Mouse (Mus musculus) lung, postnatal 0 days (tissue): ENCODE measurements around the gene Krt6a. TPM values are rescaled to one million over a fixed set of nuclear protein-coding genes. Genes with fewer than 3 reads are reported as not detected.

Source experiments
- ATAC-seq: fragments of 200-750 bp; cut with Nextera tagmentation; 2 replicates; pipeline ENCODE4 v1.8.0; 2017; ENCODE audit warnings: moderate library complexity
- DNase-seq: peaks from one replicate; pipeline ENCODE4 v3.0.0-alpha.2; 2016; ENCODE audit warnings: low spot score
- H3K27ac ChIP-seq: fragments of 300-500 bp; sonication (generic); 2 replicates; pipeline ENCODE4 v1.5.1; 2014; ENCODE audit warnings: antibody characterized with exemption, mild to moderate bottlenecking, low read length, mixed read lengths
- H3K27me3 ChIP-seq: fragments of 300-500 bp; sonication (generic); replicated peaks from 2 replicates; pipeline ENCODE4 v1.6.1; 2014; ENCODE audit warnings: low read length, mixed read lengths; ENCODE audit not compliant: insufficient read depth
- H3K36me3 ChIP-seq: fragments of 300-500 bp; sonication (generic); 2 replicates; pipeline ENCODE4 v1.6.1; 2014; ENCODE audit warnings: low read length, mixed read lengths; ENCODE audit not compliant: insufficient read depth
- H3K4me1 ChIP-seq: fragments of 300-500 bp; sonication (generic); 2 replicates; pipeline ENCODE4 v1.6.1; 2014; ENCODE audit warnings: antibody characterized with exemption, low read depth, low read length, mixed read lengths; ENCODE audit not compliant: insufficient read depth
- H3K4me2 ChIP-seq: fragments of 300-500 bp; sonication (generic); replicated peaks from 2 replicates; pipeline ENCODE4 v1.6.1; 2014; ENCODE audit warnings: low read depth, mild to moderate bottlenecking, low read length, moderate library complexity, mixed read lengths
- H3K4me3 ChIP-seq: fragments of 300-500 bp; sonication (generic); 2 replicates; pipeline ENCODE4 v1.5.1; 2014; ENCODE audit warnings: low read depth, low read length
- H3K9ac ChIP-seq: fragments of 300-500 bp; sonication (generic); replicated peaks from 2 replicates; pipeline ENCODE4 v1.6.1; 2014; ENCODE audit warnings: low read depth, mild to moderate bottlenecking
- H3K9me3 ChIP-seq: fragments of 300-500 bp; sonication (generic); 2 replicates; pipeline ENCODE4 v1.6.1; 2016; ENCODE audit warnings: low read length, mixed read lengths
- CTCF ChIP-seq: IDR thresholded peaks from 2 replicates; pipeline ENCODE4 v1.5.1; 2016; ENCODE audit warnings: antibody characterized with exemption, mild to moderate bottlenecking
- EP300 ChIP-seq: IDR thresholded peaks from 2 replicates; pipeline ENCODE4 v1.6.1; 2016; ENCODE audit warnings: antibody characterized with exemption, mild to moderate bottlenecking, control low read depth
- WGBS: fragments of 180-500 bp; shearing (Covaris S2); extraction: QIAGEN DNeasy Blood & Tissue Kit; methylation state at CpG from one replicate; pipeline ENCODE4 v1.1.7; 2014; 5-methylcytosine and 5-hydroxymethylcytosine counted together
- polyA plus RNA-seq: library from polyadenylated mRNA; unstranded; fragments of >200 nt; fragmentation: Nextera tagmentation; extraction: Ambion mirVana; gene quantifications from 2 replicates; pipeline ENCODE4 v1.2.1, GENCODE M21; 2015

Krt6a gene
- polyA plus RNA-seq = 0.06 and 0.18 TPM in 2 replicates

GRCm38 (mm10) chr15:101694207-101694606, at the start of gene Krt6a:
TSS of gene Krt6a (minus strand) at chr15:101694307.
- DNase-seq (no peak), ATAC-seq (no peak)
- 77% methylated on average over 5 of the region's 5 CpGs for WGBS
- no peaks in the 10 kb centered on the region for H3K27me3 ChIP-seq
- H3K9ac ChIP-seq = no peak within 1 kb of the TSS
- no peak for TF ChIP-seq CTCF
- no peak for TF ChIP-seq EP300
- no peak within 1 kb of the TSS for H3K4me3 ChIP-seq
- H3K27ac ChIP-seq = no peak within 1 kb of the TSS
- no peaks in the 10 kb centered on the region for H3K36me3 ChIP-seq
- H3K9me3 ChIP-seq = no peaks in the 10 kb centered on the region
- no peaks in the 10 kb centered on the region for H3K4me1 ChIP-seq
- no peak within 1 kb of the TSS for H3K4me2 ChIP-seq

GRCm38 (mm10) chr15:101742711-101743110, 48.6 kb upstream of the Krt6a start, which contains the start of gene Krt71:
TSS of gene Krt71 (minus strand) at chr15:101743109.
- Histone ChIP-seq H3K9me3 (no peaks in the 10 kb centered on the region), H3K4me1 (no peaks in the 10 kb centered on the region), H3K4me3 (no peak within 1 kb of the TSS), H3K36me3 (no peaks in the 10 kb centered on the region), H3K9ac (no peak within 1 kb of the TSS), H3K27ac (no peak within 1 kb of the TSS), H3K4me2 (no peak within 1 kb of the TSS), H3K27me3 (no peaks in the 10 kb centered on the region)
- 57% methylated on average over 14 of the region's 14 CpGs for WGBS
- ATAC-seq = no peak
- DNase-seq = no peak
- no peak for TF ChIP-seq EP300
- TF ChIP-seq CTCF = no peak

- Histone ChIP-seq H3K9me3 (no peaks in the 10 kb centered on the region), H3K27me3 (no peaks in the 10 kb centered on the region), H3K9ac (no peak overlapping the region), H3K27ac (no peak overlapping the region), H3K4me2 (no peak overlapping the region), H3K36me3 (no peaks in the 10 kb centered on the region), H3K4me3 (no peak overlapping the region), H3K4me1 (no peaks in the 10 kb centered on the region)
- WGBS = 50% methylated on average over 7 of the region's 7 CpGs
- TF ChIP-seq CTCF = no peak
- no peak for TF ChIP-seq EP300
- no peak for DNase-seq
- no peak for ATAC-seq
Measured at GRCm38 (mm10) chr15:101737786-101738185, 43.7 kb upstream of the Krt6a start.

- no peak overlapping the region for H3K4me2 ChIP-seq
- H3K36me3 ChIP-seq = no peaks in the 10 kb centered on the region
- no peak overlapping the region for H3K27ac ChIP-seq
- TF ChIP-seq EP300 = no peak
- TF ChIP-seq CTCF = no peak
- H3K4me1 ChIP-seq = no peaks in the 10 kb centered on the region
- H3K27me3 ChIP-seq = no peaks in the 10 kb centered on the region
- no peak overlapping the region for H3K4me3 ChIP-seq
- no peak for DNase-seq
- H3K9me3 ChIP-seq = no peaks in the 10 kb centered on the region
- H3K9ac ChIP-seq = no peak overlapping the region
- no peak for ATAC-seq
Measured at GRCm38 (mm10) chr15:101730653-101731052, 36.5 kb upstream of the Krt6a start.

- ATAC-seq (no peak), DNase-seq (no peak)
- Histone ChIP-seq H3K36me3 (no peaks in the 10 kb centered on the region), H3K4me2 (no peak overlapping the region), H3K4me3 (no peak overlapping the region), H3K9ac (no peak overlapping the region), H3K4me1 (no peaks in the 10 kb centered on the region), H3K27ac (no peak overlapping the region), H3K27me3 (no peaks in the 10 kb centered on the region), H3K9me3 (no peaks in the 10 kb centered on the region)
- 32% methylated on average over 5 of the region's 5 CpGs for WGBS
- TF ChIP-seq CTCF (no peak), EP300 (no peak)
Measured at GRCm38 (mm10) chr15:101724686-101725085, 30.6 kb upstream of the Krt6a start.

GRCm38 (mm10) chr15:101715831-101716230, 21.7 kb upstream of the Krt6a start:
- DNase-seq (no peak), ATAC-seq (no peak)
- no peak overlapping the region for H3K4me2 ChIP-seq
- H3K36me3 ChIP-seq = no peaks in the 10 kb centered on the region
- no peaks in the 10 kb centered on the region for H3K4me1 ChIP-seq
- 61% methylated on average over 3 of the region's 3 CpGs for WGBS
- no peak overlapping the region for H3K4me3 ChIP-seq
- no peaks in the 10 kb centered on the region for H3K9me3 ChIP-seq
- H3K27ac ChIP-seq = no peak overlapping the region
- no peaks in the 10 kb centered on the region for H3K27me3 ChIP-seq
- no peak overlapping the region for H3K9ac ChIP-seq
- no peak for TF ChIP-seq CTCF
- no peak for TF ChIP-seq EP300

GRCm38 (mm10) chr15:101714356-101714755, 20.2 kb upstream of the Krt6a start:
- no peak overlapping the region for H3K27ac ChIP-seq
- H3K4me3 ChIP-seq = no peak overlapping the region
- H3K4me1 ChIP-seq = no peaks in the 10 kb centered on the region
- no peak for ATAC-seq
- no peak overlapping the region for H3K9ac ChIP-seq
- no peaks in the 10 kb centered on the region for H3K36me3 ChIP-seq
- TF ChIP-seq EP300 = no peak
- TF ChIP-seq CTCF = no peak
- WGBS = 45% methylated on average over 5 of the region's 5 CpGs
- H3K27me3 ChIP-seq = no peaks in the 10 kb centered on the region
- H3K9me3 ChIP-seq = no peaks in the 10 kb centered on the region
- H3K4me2 ChIP-seq = no peak overlapping the region
- DNase-seq = no peak
